Mouse (Mus musculus): Measurements from ENCODE around the gene Csf2rb. TPM values are rescaled to one million over a fixed set of nuclear protein-coding genes. Genes with fewer than 3 reads are reported as not detected.

Gene Csf2rb
- total and polyA plus RNA-seq, 2 experiments: 1.8 to 3.6 TPM

- Histone ChIP-seq H3K27me3 (ENCODE audit: control insufficient read depth, insufficient read depth, low read length) (no peaks in the 10 kb centered on the region), H3K4me3 (ENCODE audit: insufficient read depth, low read depth, low read length) (no peak overlapping the region), H3K9ac (ENCODE audit: low read depth, low read length) (no peak overlapping the region), H3K27ac (replicated peaks; ENCODE audit: insufficient read depth, low read depth, low read length) (peak overlapping the region; percentile 86), H3K36me3 (ENCODE audit: control insufficient read depth, insufficient read depth, low read length) (no peaks in the 10 kb centered on the region), H3K79me2 (ENCODE audit: control insufficient read depth, insufficient read depth, low read length) (no peaks in the 10 kb centered on the region), H3K4me1 (ENCODE audit: control insufficient read depth, insufficient read depth, low read length) (peaks cover 23% of the 10 kb centered on the region)
- 11% methylated on average over 1 of the region's 1 CpGs for WGBS
- TF ChIP-seq POLR2A (IDR thresholded peaks at IDR 0.05; ENCODE audit: extremely low read depth, insufficient read depth, low read length) (no peak), CTCF (IDR thresholded peaks at IDR 0.05; ENCODE audit: low read depth, low read length) (no peak)
- DNase-seq (ENCODE audit: extremely low read depth, low read depth, low spot score): peak; percentile 75
Measured at GRCm38 (mm10) chr15:78343683-78344082, 18.1 kb downstream of the Csf2rb start.

GRCm38 (mm10) chr15:78344567-78344966 is 19.0 kb downstream of the Csf2rb start:
- H3K27ac ChIP-seq (replicated peaks; ENCODE audit: insufficient read depth, low read depth, low read length): peak overlapping the region; percentile 86
- 19% methylated on average over 3 of the region's 3 CpGs for WGBS
- H3K36me3 ChIP-seq (ENCODE audit: control insufficient read depth, insufficient read depth, low read length): no peaks in the 10 kb centered on the region
- H3K79me2 ChIP-seq (ENCODE audit: control insufficient read depth, insufficient read depth, low read length): no peaks in the 10 kb centered on the region
- peak; percentile 96 for DNase-seq (ENCODE audit: extremely low read depth, low read depth, low spot score)
- no peaks in the 10 kb centered on the region for H3K27me3 ChIP-seq (ENCODE audit: control insufficient read depth, insufficient read depth, low read length)
- H3K4me3 ChIP-seq (ENCODE audit: insufficient read depth, low read depth, low read length): no peak overlapping the region
- no peak overlapping the region for H3K9ac ChIP-seq (ENCODE audit: low read depth, low read length)
- no peak for TF ChIP-seq CTCF (IDR thresholded peaks at IDR 0.05; ENCODE audit: low read depth, low read length)
- TF ChIP-seq POLR2A (IDR thresholded peaks at IDR 0.05; ENCODE audit: extremely low read depth, insufficient read depth, low read length): no peak
- H3K4me1 ChIP-seq (ENCODE audit: control insufficient read depth, insufficient read depth, low read length): peaks cover 23% of the 10 kb centered on the region

- peak; percentile 64 for DNase-seq (ENCODE audit: extremely low read depth, low read depth, low spot score)
- Histone ChIP-seq H3K27me3 (ENCODE audit: control insufficient read depth, insufficient read depth, low read length) (no peaks in the 10 kb centered on the region), H3K79me2 (ENCODE audit: control insufficient read depth, insufficient read depth, low read length) (no peaks in the 10 kb centered on the region), H3K36me3 (ENCODE audit: control insufficient read depth, insufficient read depth, low read length) (no peaks in the 10 kb centered on the region), H3K4me3 (ENCODE audit: insufficient read depth, low read depth, low read length) (no peak overlapping the region), H3K27ac (replicated peaks; ENCODE audit: insufficient read depth, low read depth, low read length) (peak overlapping the region; percentile 9; the same call in 1 of the 2 replicates), H3K9ac (ENCODE audit: low read depth, low read length) (no peak overlapping the region), H3K4me1 (ENCODE audit: control insufficient read depth, insufficient read depth, low read length) (peaks cover 5% of the 10 kb centered on the region)
- TF ChIP-seq CTCF (IDR thresholded peaks at IDR 0.05; ENCODE audit: low read depth, low read length): no peak
- no peak for TF ChIP-seq POLR2A (IDR thresholded peaks at IDR 0.05; ENCODE audit: extremely low read depth, insufficient read depth, low read length)
- WGBS: 29% methylated on average over 3 of the region's 3 CpGs
Measured at GRCm38 (mm10) chr15:78351586-78352165, 26.1 kb downstream of the Csf2rb start.

GRCm38 (mm10) chr15:78354958-78355357 is 29.4 kb downstream of the Csf2rb start:
- Histone ChIP-seq H3K4me1 (ENCODE audit: control insufficient read depth, insufficient read depth, low read length) (peaks cover 9% of the 10 kb centered on the region), H3K9ac (ENCODE audit: low read depth, low read length) (no peak overlapping the region), H3K36me3 (ENCODE audit: control insufficient read depth, insufficient read depth, low read length) (no peaks in the 10 kb centered on the region), H3K4me3 (ENCODE audit: insufficient read depth, low read depth, low read length) (no peak overlapping the region), H3K27me3 (ENCODE audit: control insufficient read depth, insufficient read depth, low read length) (no peaks in the 10 kb centered on the region), H3K27ac (replicated peaks; ENCODE audit: insufficient read depth, low read depth, low read length) (no peak overlapping the region), H3K79me2 (ENCODE audit: control insufficient read depth, insufficient read depth, low read length) (no peaks in the 10 kb centered on the region)
- DNase-seq (ENCODE audit: extremely low read depth, low read depth, low spot score): peak; percentile 52
- TF ChIP-seq CTCF (IDR thresholded peaks at IDR 0.05; ENCODE audit: low read depth, low read length): peak; percentile 56
- TF ChIP-seq POLR2A (IDR thresholded peaks at IDR 0.05; ENCODE audit: extremely low read depth, insufficient read depth, low read length): no peak
- WGBS: 5% methylated on average over 1 of the region's 1 CpGs

- Histone ChIP-seq H3K79me2 (ENCODE audit: control insufficient read depth, insufficient read depth, low read length) (no peaks in the 10 kb centered on the region), H3K4me3 (ENCODE audit: insufficient read depth, low read depth, low read length) (no peak overlapping the region), H3K9ac (ENCODE audit: low read depth, low read length) (no peak overlapping the region), H3K27me3 (ENCODE audit: control insufficient read depth, insufficient read depth, low read length) (no peaks in the 10 kb centered on the region), H3K27ac (replicated peaks; ENCODE audit: insufficient read depth, low read depth, low read length) (no peak overlapping the region), H3K4me1 (ENCODE audit: control insufficient read depth, insufficient read depth, low read length) (peaks cover 9% of the 10 kb centered on the region), H3K36me3 (ENCODE audit: control insufficient read depth, insufficient read depth, low read length) (no peaks in the 10 kb centered on the region)
- 89% methylated on average over 5 of the region's 5 CpGs for WGBS
- no peak for TF ChIP-seq CTCF (IDR thresholded peaks at IDR 0.05; ENCODE audit: low read depth, low read length)
- TF ChIP-seq POLR2A (IDR thresholded peaks at IDR 0.05; ENCODE audit: extremely low read depth, insufficient read depth, low read length): no peak
- no peak for DNase-seq (ENCODE audit: extremely low read depth, low read depth, low spot score)
Measured at GRCm38 (mm10) chr15:78355548-78355947, 30.0 kb downstream of the Csf2rb start.

- Histone ChIP-seq H3K79me2 (ENCODE audit: control insufficient read depth, insufficient read depth, low read length) (no peaks in the 10 kb centered on the region), H3K36me3 (ENCODE audit: control insufficient read depth, insufficient read depth, low read length) (no peaks in the 10 kb centered on the region), H3K9ac (ENCODE audit: low read depth, low read length) (no peak overlapping the region), H3K27ac (replicated peaks; ENCODE audit: insufficient read depth, low read depth, low read length) (no peak overlapping the region), H3K27me3 (ENCODE audit: control insufficient read depth, insufficient read depth, low read length) (no peaks in the 10 kb centered on the region), H3K4me3 (ENCODE audit: insufficient read depth, low read depth, low read length) (no peak overlapping the region), H3K4me1 (ENCODE audit: control insufficient read depth, insufficient read depth, low read length) (peaks cover 11% of the 10 kb centered on the region)
- no peak for DNase-seq (ENCODE audit: extremely low read depth, low read depth, low spot score)
- 58% methylated on average over 2 of the region's 2 CpGs for WGBS
- no peak for TF ChIP-seq CTCF (IDR thresholded peaks at IDR 0.05; ENCODE audit: low read depth, low read length)
- TF ChIP-seq POLR2A (IDR thresholded peaks at IDR 0.05; ENCODE audit: extremely low read depth, insufficient read depth, low read length): no peak
Measured at GRCm38 (mm10) chr15:78365916-78366315, 40.4 kb downstream of the Csf2rb start.
